Mouse (Mus musculus) lung, embryonic 16.5 days (tissue): Measurements from ENCODE around the gene Rnf213. TPM values are rescaled to one million over a fixed set of nuclear protein-coding genes. Genes with fewer than 3 reads are reported as not detected.
A peak's percentile ranks its signal among the peaks of the same experiment; 100 is the strongest.

Experiments used
- ATAC-seq: fragments of 200-750 bp; cut with Nextera tagmentation; 2 replicates; pipeline ENCODE4 v1.8.0; 2017; ENCODE audit warnings: low read depth, mild to moderate bottlenecking, moderate library complexity
- H3K27ac ChIP-seq: fragments of 300-500 bp; sonication (generic); 2 replicates; pipeline ENCODE4 v1.5.1; 2014; ENCODE audit warnings: mild to moderate bottlenecking, control low read depth, low read length
- H3K27me3 ChIP-seq: fragments of 300-500 bp; sonication (generic); 2 replicates; pipeline ENCODE4 v1.6.1; 2014; ENCODE audit warnings: low read depth, low read length, mixed read lengths; ENCODE audit not compliant: control insufficient read depth, insufficient read depth
- H3K36me3 ChIP-seq: fragments of 300-500 bp; sonication (generic); 2 replicates; pipeline ENCODE4 v1.6.1; 2014; ENCODE audit warnings: low read length; ENCODE audit not compliant: control insufficient read depth, insufficient read depth
- H3K4me1 ChIP-seq: fragments of 300-500 bp; sonication (generic); replicated peaks from 2 replicates; pipeline ENCODE4 v1.6.1; 2014; ENCODE audit warnings: low read length, mixed read lengths; ENCODE audit not compliant: control insufficient read depth, insufficient read depth
- H3K4me2 ChIP-seq: fragments of 300-500 bp; sonication (generic); 2 replicates; pipeline ENCODE4 v1.6.1; 2014; ENCODE audit warnings: low read depth, low read length, control low read depth
- H3K4me3 ChIP-seq: fragments of 300-500 bp; sonication (generic); 2 replicates; pipeline ENCODE4 v1.5.1; 2014; ENCODE audit warnings: mild to moderate bottlenecking, low read length, control low read depth
- H3K9ac ChIP-seq: fragments of 300-500 bp; sonication (generic); 2 replicates; pipeline ENCODE4 v1.6.1; 2014; ENCODE audit warnings: low read length, control low read depth
- H3K9me3 ChIP-seq: fragments of 300-500 bp; sonication (generic); 2 replicates; pipeline ENCODE4 v1.6.1; 2016; ENCODE audit warnings: low read length; ENCODE audit not compliant: control insufficient read depth
- WGBS: fragments of 180-500 bp; shearing (Covaris S2); extraction: QIAGEN DNeasy Blood & Tissue Kit; methylation state at CpG from one replicate; pipeline ENCODE4 v1.1.7; 2014; 5-methylcytosine and 5-hydroxymethylcytosine counted together
- polyA plus RNA-seq: library from polyadenylated mRNA; unstranded; fragments of >200 nt; fragmentation: Nextera tagmentation; extraction: Ambion mirVana; gene quantifications from 2 replicates; pipeline ENCODE4 v1.2.1, GENCODE M21; 2015

Gene Rnf213
- polyA plus RNA-seq, 1 experiment from 2014 or later = 6.8 TPM

GRCm38 (mm10) chr11:119500011-119500410 lies 107.1 kb downstream of the Rnf213 start:
- Histone ChIP-seq H3K4me2 (no peak overlapping the region), H3K4me3 (no peak overlapping the region), H3K9ac (no peak overlapping the region), H3K9me3 (no peaks in the 10 kb centered on the region), H3K27me3 (no peaks in the 10 kb centered on the region), H3K36me3 (peaks cover 21% of the 10 kb centered on the region), H3K27ac (no peak overlapping the region), H3K4me1 (no peaks in the 10 kb centered on the region)
- no peak for ATAC-seq
- WGBS = 77% methylated on average over 2 of the region's 2 CpGs

- Histone ChIP-seq H3K36me3 (peaks cover 40% of the 10 kb centered on the region), H3K9ac (no peak overlapping the region), H3K4me2 (no peak overlapping the region), H3K27ac (no peak overlapping the region), H3K4me3 (no peak overlapping the region), H3K4me1 (no peaks in the 10 kb centered on the region), H3K9me3 (no peaks in the 10 kb centered on the region), H3K27me3 (no peaks in the 10 kb centered on the region)
- ATAC-seq = peak; percentile 80
These were observed 110.8 kb downstream of the Rnf213 start for GRCm38 (mm10) chr11:119503675-119504074.

GRCm38 (mm10) chr11:119506386-119506785 lies 113.5 kb downstream of the Rnf213 start:
- Histone ChIP-seq H3K4me3 (no peak overlapping the region), H3K9me3 (no peaks in the 10 kb centered on the region), H3K4me2 (no peak overlapping the region), H3K9ac (no peak overlapping the region), H3K4me1 (no peaks in the 10 kb centered on the region), H3K27me3 (no peaks in the 10 kb centered on the region), H3K27ac (no peak overlapping the region), H3K36me3 (peaks cover 31% of the 10 kb centered on the region)
- 78% methylated on average over 4 of the region's 4 CpGs for WGBS
- ATAC-seq = no peak

- no peak overlapping the region for H3K4me3 ChIP-seq
- H3K27me3 ChIP-seq = no peaks in the 10 kb centered on the region
- no peak for ATAC-seq
- no peaks in the 10 kb centered on the region for H3K9me3 ChIP-seq
- no peak overlapping the region for H3K4me2 ChIP-seq
- no peak overlapping the region for H3K9ac ChIP-seq
- H3K36me3 ChIP-seq = peaks cover 26% of the 10 kb centered on the region
- WGBS = 82% methylated on average over 8 of the region's 8 CpGs
- no peak overlapping the region for H3K27ac ChIP-seq
- no peaks in the 10 kb centered on the region for H3K4me1 ChIP-seq
These were observed 114.9 kb downstream of the Rnf213 start for GRCm38 (mm10) chr11:119507772-119508171.

GRCm38 (mm10) chr11:119509165-119509776 lies 116.4 kb downstream of the Rnf213 start:
- Histone ChIP-seq H3K27ac (no peak overlapping the region), H3K4me2 (no peak overlapping the region), H3K4me3 (no peak overlapping the region), H3K27me3 (peaks cover 1% of the 10 kb centered on the region; the same call in 1 of the 2 replicates), H3K9ac (no peak overlapping the region), H3K9me3 (no peaks in the 10 kb centered on the region), H3K36me3 (peaks cover 24% of the 10 kb centered on the region), H3K4me1 (no peaks in the 10 kb centered on the region)
- WGBS = 64% methylated on average over 5 of the region's 5 CpGs
- no peak for ATAC-seq

- Histone ChIP-seq H3K36me3 (peaks cover 3% of the 10 kb centered on the region; the same call in 1 of the 2 replicates), H3K9me3 (no peaks in the 10 kb centered on the region), H3K27ac (no peak overlapping the region), H3K4me3 (no peak overlapping the region), H3K4me1 (peaks cover 5% of the 10 kb centered on the region), H3K9ac (no peak overlapping the region), H3K4me2 (no peak overlapping the region), H3K27me3 (peaks cover 8% of the 10 kb centered on the region; the same call in 1 of the 2 replicates)
- WGBS = 23% methylated on average over 9 of the region's 9 CpGs
- no peak for ATAC-seq
These were observed 120.2 kb downstream of the Rnf213 start for GRCm38 (mm10) chr11:119513038-119513659.

- ATAC-seq = no peak
- no peak overlapping the region for H3K4me3 ChIP-seq
- no peak overlapping the region for H3K4me2 ChIP-seq
These were observed 121.4 kb downstream of the Rnf213 start for GRCm38 (mm10) chr11:119514108-119514860.

GRCm38 (mm10) chr11:119514967-119515636 lies 122.2 kb downstream of the Rnf213 start:
- Histone ChIP-seq H3K9me3 (no peaks in the 10 kb centered on the region), H3K4me3 (peak overlapping the region; percentile 20; the same call in 1 of the 2 replicates), H3K4me1 (peaks cover 5% of the 10 kb centered on the region), H3K4me2 (peak overlapping the region; percentile 41), H3K27ac (no peak overlapping the region), H3K27me3 (peaks cover 8% of the 10 kb centered on the region; the same call in 1 of the 2 replicates), H3K36me3 (no peaks in the 10 kb centered on the region), H3K9ac (no peak overlapping the region; the same call in 1 of the 2 replicates)
- WGBS = 3% methylated on average over 21 of the region's 21 CpGs
- ATAC-seq = peak; percentile 29; the same call in 1 of the 2 replicates

More at GRCm38 (mm10) chr11:119514108-119514860, 121.4 kb downstream of the Rnf213 start:
- Histone ChIP-seq H3K27ac (no peak overlapping the region), H3K36me3 (no peaks in the 10 kb centered on the region), H3K9me3 (no peaks in the 10 kb centered on the region), H3K4me1 (peaks cover 5% of the 10 kb centered on the region), H3K9ac (no peak overlapping the region), H3K27me3 (peaks cover 8% of the 10 kb centered on the region; the same call in 1 of the 2 replicates)
- 49% methylated on average over 16 of the region's 16 CpGs for WGBS
